Mouse (Mus musculus) megakaryocyte, embryonic 14.5 days (primary cell): ENCODE measurements at regions not wholly inside any gene's neighbourhood (a gene's known extent, or its start where the extent isn't known, plus 50 kb on each side); places are given as distances from the start of the nearest gene placed in this dataset.

Source experiments
- FLI1 ChIP-seq: IDR thresholded peaks from 2 replicates; pipeline ENCODE4 v1.6.1; 2012; ENCODE audit warnings: low read length, inconsistent platforms, mixed read lengths
- GATA1 ChIP-seq: IDR thresholded peaks from 3 replicates; pipeline ENCODE4 v1.6.1; 2012; ENCODE audit warnings: mixed read lengths, low read length, inconsistent platforms, borderline replicate concordance

DNA sequence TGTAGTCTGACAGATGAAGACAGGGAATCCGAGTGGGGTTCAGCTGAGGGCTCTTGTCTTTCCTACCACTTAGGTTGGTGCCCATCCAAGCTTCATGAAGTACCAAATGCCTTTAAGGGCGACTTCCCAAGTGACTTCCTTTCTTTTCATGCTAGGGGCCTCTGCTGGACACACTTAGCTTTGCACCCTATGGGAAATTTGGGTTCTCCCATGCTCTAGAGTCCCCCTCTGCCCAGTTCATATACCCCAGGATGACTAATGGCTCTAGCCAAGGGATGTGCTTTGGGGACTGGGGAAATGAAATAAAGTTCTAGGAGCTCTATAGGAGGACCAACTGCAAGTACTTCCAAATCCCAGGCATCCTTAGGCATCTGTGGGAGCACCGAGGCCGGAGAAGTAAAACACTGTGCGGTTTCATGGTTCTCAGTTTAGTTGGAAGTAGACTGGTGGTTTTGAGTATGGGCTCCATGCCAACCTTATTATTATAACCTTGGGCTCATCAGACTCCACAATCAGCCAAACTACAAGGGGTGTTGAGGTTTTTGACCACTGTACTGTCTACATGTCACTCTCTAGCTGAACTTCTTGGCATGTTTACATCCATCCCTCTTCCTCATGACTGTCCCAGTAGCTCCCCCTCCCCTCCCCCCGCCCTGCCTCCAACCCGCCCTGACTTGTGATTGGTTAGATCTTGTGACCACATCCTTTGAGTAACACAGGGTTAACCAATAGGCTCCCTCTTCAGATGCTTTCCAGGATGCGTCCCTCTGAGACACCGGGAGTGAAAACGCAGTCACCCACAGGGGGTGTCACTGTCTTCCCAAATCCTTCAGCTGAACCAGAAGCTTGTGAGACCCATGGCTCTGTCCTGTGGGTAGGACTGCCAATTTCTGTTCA lies 67.9 kb upstream of the Cnih3 start:
- no peak for TF ChIP-seq GATA1
- no peak for TF ChIP-seq FLI1
